11 mouse cellular contexts compared by ENCODE assay signal in genomic region chr14:86327646-86328045, GRCm38 (mm10).
A peak's percentile ranks its signal among the peaks of the same experiment; 100 is the strongest.
DNase-seq lines count a peak whose midpoint lies in the region; ATAC-seq lines count a peak whose summit lies in the region.
"Had no signal": no experiment of that assay in that cellular context is flagged by ENCODE, and none has a peak within 500 bp of the region (broad histone marks: within the 10 kb centered on the region; RNA-seq: fewer than 3 reads in every experiment).

No protein-coding gene starts in this region.

- ATAC-seq in megakaryocyte, adult 5-6 weeks (ENCODE audit: poor library complexity, severe bottlenecking): no peak
- ATAC-seq: lung, postnatal 0 days; Patski had no signal

- DNase-seq in cerebellum, postnatal 14 days: peak; percentile 13 to 28
- DNase-seq in cerebellum, adult 11 months: no peak
- peak; percentile 30 to 39 for DNase-seq in frontal cortex, postnatal 14 days (ENCODE audit: low spot score in 2 of 2)
- peak; percentile 65 for DNase-seq in layer of hippocampus, adult 9-11 months
- DNase-seq in retina, embryonic 14.5 days (ENCODE audit: low spot score): peak; percentile 23
- DNase-seq in testis, postnatal 14 days (ENCODE audit: low spot score): no peak
- no peak for DNase-seq in adipocyte (ENCODE audit: low spot score)
- DNase-seq: gastrocnemius, postnatal 14 days had no signal

Comparison
In these comparisons a context has a peak if more than half of its experiments do, and no peak if none do; other contexts are left out.
1. DNase-seq: peak in cerebellum, postnatal 14 days (2 of 2), frontal cortex, postnatal 14 days (2 of 2), layer of hippocampus, adult 9-11 months (single experiment) and retina, embryonic 14.5 days (single experiment); none in cerebellum, adult 11 months (single experiment), testis, postnatal 14 days (single experiment) and adipocyte (single experiment).